Mouse (Mus musculus): ENCODE data around the gene Ccdc34.

Gene Ccdc34

GRCm38 (mm10) chr2:110017616-110018505, at the start of gene Ccdc34:
Gene Ccdc34, plus strand, starts transcription at chr2:110017817.
- peak; percentile 91 for DNase-seq

- DNase-seq = no peak
These were observed 48.2 kb upstream of the Ccdc34 start for GRCm38 (mm10) chr2:109969381-109969780.

- DNase-seq = no peak
These were observed 47.6 kb upstream of the Ccdc34 start for GRCm38 (mm10) chr2:109969926-109970532.

- no peak for DNase-seq
These were observed 46.7 kb upstream of the Ccdc34 start for GRCm38 (mm10) chr2:109970744-109971410.

- no peak for DNase-seq
These were observed 45.3 kb upstream of the Ccdc34 start for GRCm38 (mm10) chr2:109972310-109972709.

- DNase-seq = no peak
These were observed 44.7 kb upstream of the Ccdc34 start for GRCm38 (mm10) chr2:109972922-109973321.

GRCm38 (mm10) chr2:109974807-109975206, 42.8 kb upstream of the Ccdc34 start:
- DNase-seq = no peak

GRCm38 (mm10) chr2:109976181-109976580, 41.4 kb upstream of the Ccdc34 start:
- no peak for DNase-seq

- DNase-seq = no peak
These were observed 40.3 kb upstream of the Ccdc34 start for GRCm38 (mm10) chr2:109977322-109977721.

- no peak for DNase-seq
These were observed 38.4 kb upstream of the Ccdc34 start for GRCm38 (mm10) chr2:109979209-109979608.

GRCm38 (mm10) chr2:109983435-109983834, 34.2 kb upstream of the Ccdc34 start:
- DNase-seq = no peak

- DNase-seq = no peak
These were observed 32.7 kb upstream of the Ccdc34 start for GRCm38 (mm10) chr2:109984930-109985329.

GRCm38 (mm10) chr2:109985560-109985959, 32.1 kb upstream of the Ccdc34 start:
- no peak for DNase-seq

GRCm38 (mm10) chr2:109986036-109986785, 31.4 kb upstream of the Ccdc34 start:
- no peak for DNase-seq

GRCm38 (mm10) chr2:109987946-109988345, 29.7 kb upstream of the Ccdc34 start:
- no peak for DNase-seq

GRCm38 (mm10) chr2:109989196-109989595, 28.4 kb upstream of the Ccdc34 start:
- no peak for DNase-seq

GRCm38 (mm10) chr2:109989679-109990473, 27.7 kb upstream of the Ccdc34 start:
- DNase-seq = no peak

GRCm38 (mm10) chr2:109991754-109992153, 25.9 kb upstream of the Ccdc34 start:
- DNase-seq = no peak

GRCm38 (mm10) chr2:109992448-109993073, 25.1 kb upstream of the Ccdc34 start:
- DNase-seq = no peak

GRCm38 (mm10) chr2:109993404-109993803, 24.2 kb upstream of the Ccdc34 start:
- DNase-seq = no peak

GRCm38 (mm10) chr2:109995061-109995460, 22.6 kb upstream of the Ccdc34 start:
- no peak for DNase-seq

- no peak for DNase-seq
These were observed 21.2 kb upstream of the Ccdc34 start for GRCm38 (mm10) chr2:109996411-109996810.
